Mouse (Mus musculus): ENCODE measurements around the gene Dgki. TPM values are rescaled to one million over a fixed set of nuclear protein-coding genes. Genes with fewer than 3 reads are reported as not detected.
A peak's percentile ranks its signal among the peaks of the same experiment; 100 is the strongest.

The Dgki gene
- polyA plus RNA-seq, 1 experiment from 2014 or later: 9.9 TPM

DNA sequence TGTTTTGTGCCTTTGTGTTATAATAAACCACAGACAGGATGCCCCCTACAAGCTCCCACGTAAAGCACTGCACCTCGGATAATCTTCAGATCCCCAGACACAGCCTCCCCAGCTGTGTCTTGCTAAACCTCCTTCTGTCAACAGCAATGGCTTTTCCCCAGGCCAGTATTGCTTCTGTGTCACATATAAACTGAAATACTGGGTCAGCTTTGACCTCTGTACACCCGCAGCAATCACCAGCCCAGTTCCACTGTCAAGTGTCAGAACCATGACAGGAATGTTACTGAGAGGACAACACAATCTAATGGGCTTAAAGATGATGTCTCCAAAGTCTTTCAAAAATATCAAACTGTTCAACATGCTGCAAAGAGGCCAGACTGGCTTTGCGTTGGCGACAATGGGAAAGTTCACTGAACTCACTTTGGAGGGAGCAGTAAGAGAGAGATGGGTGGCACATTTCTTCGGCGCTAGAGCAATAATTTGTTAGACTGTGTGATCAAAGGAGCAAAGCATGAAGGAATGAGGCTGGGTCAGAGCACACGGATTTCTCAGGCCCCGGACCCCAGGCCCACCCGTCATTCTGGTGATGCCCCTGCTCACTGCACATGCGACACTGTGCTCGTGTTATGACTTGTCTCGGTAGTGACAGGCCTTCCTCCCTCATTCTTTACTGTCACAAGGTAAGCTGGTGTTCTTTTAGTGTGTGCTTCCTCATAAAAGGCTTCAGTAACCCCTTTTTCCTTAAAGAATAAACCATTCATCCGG lies 230.0 kb downstream of the Dgki start:
- Histone ChIP-seq H3K27ac (replicated peaks) (no peak overlapping the region), H3K9ac (replicated peaks) (no peak overlapping the region)

DNA sequence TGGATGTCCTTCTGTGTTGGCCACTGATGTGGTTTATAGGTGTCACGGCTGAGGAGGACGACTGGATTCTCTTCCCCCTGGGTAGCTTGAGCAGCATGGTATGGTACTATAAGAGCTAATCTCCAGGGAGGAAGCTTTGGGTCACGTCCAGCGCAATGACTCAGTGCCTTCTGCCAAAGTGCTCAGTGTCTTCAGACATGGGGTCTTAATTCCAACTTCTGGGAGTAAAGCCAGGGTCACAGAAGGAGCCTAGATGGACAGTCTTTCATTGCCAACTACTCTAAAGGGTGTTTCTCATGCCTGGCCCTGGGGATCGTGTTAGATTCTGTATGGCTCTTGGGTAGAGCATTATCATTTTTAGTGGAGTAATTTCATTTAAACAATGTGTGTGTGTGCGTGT lies 231.2 kb downstream of the Dgki start:
- Histone ChIP-seq H3K4me1 (0 out of 2 replicates have a peak, but pooled peaks cover 3% of the 10 kb centered on the region), H3K36me3 (no peaks in the 10 kb centered on the region), H3K4me3 (no peak overlapping the region), H3K9me3 (no peaks in the 10 kb centered on the region), H3K4me2 (replicated peaks) (no peak overlapping the region), H3K27ac (replicated peaks) (no peak overlapping the region), H3K9ac (replicated peaks) (no peak overlapping the region), H3K27me3 (no peaks in the 10 kb centered on the region)
- WGBS: 85% methylated on average over 6 of the region's 6 CpGs
- ATAC-seq (replicated peaks): no peak

More for the DNA sequence above, 230.0 kb downstream of the Dgki start:
- Histone ChIP-seq H3K36me3 (no peaks in the 10 kb centered on the region), H3K4me1 (no peaks in the 10 kb centered on the region), H3K27me3 (no peaks in the 10 kb centered on the region), H3K4me3 (no peak overlapping the region), H3K4me2 (replicated peaks) (no peak overlapping the region), H3K9me3 (no peaks in the 10 kb centered on the region)
- 75% methylated on average over 14 of the region's 14 CpGs for WGBS
- no peak for ATAC-seq (replicated peaks)

DNA sequence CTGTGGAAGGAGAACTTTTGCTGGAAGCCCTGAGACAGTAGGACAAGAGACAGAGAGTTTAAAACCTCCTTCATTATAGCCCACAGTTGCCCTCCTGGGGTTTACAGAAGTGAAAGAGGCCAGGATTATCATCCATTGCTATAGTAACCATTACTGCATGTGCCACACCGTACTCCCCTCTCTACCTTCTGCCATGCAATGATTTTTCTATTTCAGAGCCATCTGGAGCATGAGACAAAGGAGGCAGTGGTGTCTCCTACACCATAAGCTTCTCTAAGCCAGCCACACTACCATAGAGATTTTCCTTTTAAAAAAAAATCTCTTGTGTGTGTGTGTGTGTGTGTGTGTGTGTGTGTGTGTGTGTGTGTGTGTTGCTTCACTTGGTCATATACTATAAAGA lies 232.6 kb downstream of the Dgki start:
- H3K4me2 ChIP-seq (replicated peaks): no peak overlapping the region
- no peaks in the 10 kb centered on the region for H3K36me3 ChIP-seq
- no peak overlapping the region for H3K27ac ChIP-seq (replicated peaks)
- H3K9ac ChIP-seq (replicated peaks): no peak overlapping the region
- H3K4me1 ChIP-seq: 0 out of 2 replicates have a peak, but pooled peaks cover 3% of the 10 kb centered on the region
- no peaks in the 10 kb centered on the region for H3K9me3 ChIP-seq
- 37% methylated on average over 1 of the region's 1 CpGs for WGBS
- no peaks in the 10 kb centered on the region for H3K27me3 ChIP-seq
- no peak overlapping the region for H3K4me3 ChIP-seq
- ATAC-seq (replicated peaks): no peak

DNA sequence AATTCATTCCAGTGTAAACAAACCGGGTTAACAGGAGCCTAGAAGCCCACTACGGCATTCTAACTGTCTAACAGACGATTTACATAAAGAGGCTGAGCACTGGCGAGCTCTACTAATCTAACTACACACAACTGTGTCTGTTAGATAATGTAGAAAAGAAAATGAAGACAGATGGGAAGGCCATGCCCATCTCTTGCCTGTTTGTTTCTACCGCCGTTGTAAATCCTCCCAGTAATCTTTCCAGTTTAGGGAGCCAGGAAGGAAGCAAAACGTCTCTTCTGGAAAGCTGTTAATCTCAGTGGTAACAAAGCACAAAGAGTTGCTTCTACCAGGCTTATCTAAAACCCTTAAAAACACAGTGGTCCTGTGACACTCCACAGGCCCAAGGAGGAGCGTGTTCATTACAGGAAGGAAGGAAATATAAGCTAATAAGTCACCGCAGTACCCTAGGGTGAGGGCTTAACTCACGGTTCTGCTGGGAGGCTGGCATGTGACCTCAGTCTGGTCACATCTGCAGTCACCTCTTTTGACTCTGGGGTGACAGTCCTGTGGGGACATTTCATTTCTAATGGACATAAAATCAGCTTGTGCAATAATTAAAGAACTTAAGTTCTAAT lies 235.7 kb downstream of the Dgki start:
- no peak overlapping the region for H3K27ac ChIP-seq (replicated peaks)
- no peaks in the 10 kb centered on the region for H3K27me3 ChIP-seq
- H3K4me1 ChIP-seq: 0 out of 2 replicates have a peak, but pooled peaks cover 3% of the 10 kb centered on the region
- no peaks in the 10 kb centered on the region for H3K9me3 ChIP-seq
- no peak overlapping the region for H3K9ac ChIP-seq (replicated peaks)
- no peak overlapping the region for H3K4me3 ChIP-seq
- no peak overlapping the region for H3K4me2 ChIP-seq (replicated peaks)
- ATAC-seq (replicated peaks): no peak
- WGBS: 65% methylated on average over 10 of the region's 10 CpGs
- H3K36me3 ChIP-seq: no peaks in the 10 kb centered on the region

DNA sequence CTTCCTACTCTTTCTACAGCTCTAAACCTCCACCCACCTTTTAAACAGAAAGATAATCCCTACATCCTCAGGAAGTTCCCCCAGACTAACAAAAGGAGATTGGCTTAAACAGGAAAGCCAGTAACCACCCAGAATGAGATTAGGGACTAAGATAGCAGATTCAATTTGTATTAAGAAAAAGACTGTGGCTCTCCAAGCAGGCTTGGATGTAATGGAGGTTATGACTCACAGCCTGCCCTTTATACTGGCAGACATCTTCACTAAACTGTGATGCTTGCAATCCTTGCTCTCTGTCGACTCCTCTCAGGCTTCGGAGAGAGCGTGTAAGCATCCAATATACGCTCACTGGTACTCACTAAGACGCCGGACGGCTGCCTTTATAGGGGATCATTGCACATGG lies 236.7 kb downstream of the Dgki start:
- H3K9me3 ChIP-seq: no peaks in the 10 kb centered on the region
- H3K9ac ChIP-seq (replicated peaks): no peak overlapping the region
- no peaks in the 10 kb centered on the region for H3K27me3 ChIP-seq
- H3K4me3 ChIP-seq: no peak overlapping the region
- WGBS: 93% methylated on average over 7 of the region's 7 CpGs
- H3K36me3 ChIP-seq: no peaks in the 10 kb centered on the region
- ATAC-seq (replicated peaks): no peak
- H3K27ac ChIP-seq (replicated peaks): no peak overlapping the region
- 0 out of 2 replicates have a peak, but pooled peaks cover 3% of the 10 kb centered on the region for H3K4me1 ChIP-seq
- H3K4me2 ChIP-seq (replicated peaks): no peak overlapping the region

DNA sequence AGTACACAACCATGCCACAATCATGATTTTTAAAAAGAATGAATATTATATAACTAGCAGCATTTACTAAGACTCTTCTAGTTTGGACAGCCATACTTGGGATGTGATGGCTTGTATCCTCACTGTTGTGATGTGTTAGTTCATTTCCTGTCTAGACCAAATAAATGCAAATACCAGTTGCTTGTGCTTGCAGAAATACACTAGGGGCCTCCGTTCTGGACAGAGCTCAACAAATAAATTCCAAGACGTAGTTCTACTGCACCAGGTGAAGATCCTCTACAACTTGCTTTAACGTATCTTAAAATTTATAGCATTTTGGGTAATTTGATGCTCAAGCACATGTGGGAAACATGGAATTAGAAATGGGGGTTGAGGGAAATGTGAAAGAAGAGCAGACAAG lies 239.9 kb downstream of the Dgki start:
- Histone ChIP-seq H3K9ac (replicated peaks) (no peak overlapping the region), H3K4me2 (replicated peaks) (no peak overlapping the region), H3K27ac (replicated peaks) (no peak overlapping the region), H3K4me3 (no peak overlapping the region), H3K9me3 (no peaks in the 10 kb centered on the region), H3K4me1 (0 out of 2 replicates have a peak, but pooled peaks cover 3% of the 10 kb centered on the region), H3K27me3 (no peaks in the 10 kb centered on the region), H3K36me3 (no peaks in the 10 kb centered on the region)
- WGBS: 94% methylated on average over 3 of the region's 3 CpGs
- ATAC-seq (replicated peaks): no peak

DNA sequence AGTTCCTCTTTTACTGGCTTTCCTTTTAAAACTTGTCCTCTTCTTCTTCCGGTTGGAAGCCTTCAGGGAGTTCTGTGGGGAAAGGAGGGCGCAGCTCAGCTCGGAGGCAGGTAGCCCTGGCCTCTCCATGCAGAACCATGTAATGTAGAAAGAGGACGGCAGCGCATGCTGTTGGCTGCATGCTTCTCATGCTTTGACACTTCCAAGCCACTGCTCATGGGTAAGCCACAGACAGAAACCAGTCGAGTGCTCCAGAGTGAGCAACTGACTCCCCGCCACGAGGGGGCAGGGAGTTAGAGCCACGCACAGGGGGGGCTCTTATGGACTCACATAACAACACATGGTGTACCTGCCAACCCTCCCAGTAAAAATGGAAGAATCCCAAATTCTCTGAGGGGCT lies 242.0 kb downstream of the Dgki start:
- no peak overlapping the region for H3K4me3 ChIP-seq
- H3K36me3 ChIP-seq: no peaks in the 10 kb centered on the region
- no peak overlapping the region for H3K4me2 ChIP-seq (replicated peaks)
- no peaks in the 10 kb centered on the region for H3K27me3 ChIP-seq
- H3K9me3 ChIP-seq: no peaks in the 10 kb centered on the region
- 93% methylated on average over 9 of the region's 9 CpGs for WGBS
- no peak for ATAC-seq (replicated peaks)
- no peak overlapping the region for H3K9ac ChIP-seq (replicated peaks)
- H3K27ac ChIP-seq (replicated peaks): no peak overlapping the region
- H3K4me1 ChIP-seq: no peaks in the 10 kb centered on the region

DNA sequence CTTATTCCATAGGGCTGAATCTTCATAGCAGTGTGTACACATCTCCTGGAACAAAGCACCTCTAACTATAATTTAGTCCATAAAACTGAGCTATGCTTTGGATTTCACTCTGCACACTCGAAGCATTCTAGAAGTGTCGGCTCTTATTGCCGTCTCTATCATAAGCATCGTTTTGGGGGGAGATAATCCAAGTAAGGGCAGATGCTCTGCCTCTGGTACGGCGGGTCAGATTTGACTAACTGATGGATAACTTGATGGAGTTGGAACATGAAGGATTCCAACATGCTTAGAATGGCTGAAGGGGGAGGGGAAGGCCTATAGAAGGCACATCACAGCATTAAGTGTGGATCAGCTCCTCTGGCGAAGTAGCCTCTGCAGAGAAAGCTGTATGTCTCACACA lies 242.4 kb downstream of the Dgki start:
- no peak overlapping the region for H3K27ac ChIP-seq (replicated peaks)
- H3K4me2 ChIP-seq (replicated peaks): no peak overlapping the region

DNA sequence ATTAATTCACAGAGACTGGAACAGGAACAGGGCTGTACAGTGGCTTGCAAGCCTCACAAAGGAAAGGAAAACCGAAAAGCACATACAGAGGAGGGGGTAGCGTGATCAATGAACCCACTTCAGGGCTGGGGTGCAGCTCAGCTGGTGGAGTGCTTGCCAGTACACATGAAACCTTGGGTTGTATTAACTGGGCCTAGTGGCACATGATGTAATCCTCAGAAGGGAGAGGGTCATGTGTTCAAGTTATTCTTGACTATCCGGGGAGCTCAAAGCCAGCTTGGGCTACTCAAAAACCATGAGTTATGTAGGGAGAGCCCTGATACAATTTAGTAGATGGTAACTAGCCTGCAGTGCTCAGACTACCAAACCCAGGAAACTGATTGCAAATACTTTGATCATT lies 244.3 kb downstream of the Dgki start:
- no peak for ATAC-seq (replicated peaks)
- H3K4me1 ChIP-seq: no peaks in the 10 kb centered on the region
- no peak overlapping the region for H3K9ac ChIP-seq (replicated peaks)
- H3K9me3 ChIP-seq: no peaks in the 10 kb centered on the region
- no peak overlapping the region for H3K27ac ChIP-seq (replicated peaks)
- H3K4me3 ChIP-seq: no peak overlapping the region
- 85% methylated on average over 3 of the region's 3 CpGs for WGBS
- H3K36me3 ChIP-seq: no peaks in the 10 kb centered on the region
- no peaks in the 10 kb centered on the region for H3K27me3 ChIP-seq
- H3K4me2 ChIP-seq (replicated peaks): no peak overlapping the region

More for the DNA sequence above, 242.4 kb downstream of the Dgki start:
- no peak overlapping the region for H3K4me3 ChIP-seq
- no peaks in the 10 kb centered on the region for H3K9me3 ChIP-seq
- H3K36me3 ChIP-seq: no peaks in the 10 kb centered on the region
- no peaks in the 10 kb centered on the region for H3K27me3 ChIP-seq
- WGBS: 96% methylated on average over 7 of the region's 7 CpGs
- no peaks in the 10 kb centered on the region for H3K4me1 ChIP-seq
- no peak overlapping the region for H3K9ac ChIP-seq (replicated peaks)
- no peak for ATAC-seq (replicated peaks)

DNA sequence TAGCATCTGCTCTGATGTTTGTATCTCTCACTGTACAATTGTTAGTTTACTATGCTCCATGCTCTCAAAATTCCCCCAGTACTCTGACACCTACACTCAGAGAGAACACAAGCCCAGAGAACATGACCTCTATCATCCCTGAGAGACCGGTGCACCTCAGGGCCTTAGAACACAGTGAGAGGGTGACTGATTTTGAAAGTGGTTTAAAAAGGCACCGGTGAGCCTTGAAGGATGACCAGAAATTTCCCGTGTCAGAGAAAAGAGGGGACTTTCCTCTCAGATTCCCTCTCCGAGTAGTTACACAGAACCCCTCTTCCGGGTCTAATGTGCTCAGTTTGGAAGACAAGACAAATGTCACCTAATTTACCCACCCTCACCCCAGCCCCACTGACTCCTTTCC lies 244.9 kb downstream of the Dgki start:
- H3K27ac ChIP-seq (replicated peaks): no peak overlapping the region
- no peak for ATAC-seq (replicated peaks)
- no peaks in the 10 kb centered on the region for H3K9me3 ChIP-seq
- H3K4me2 ChIP-seq (replicated peaks): no peak overlapping the region
- no peaks in the 10 kb centered on the region for H3K4me1 ChIP-seq
- no peak overlapping the region for H3K4me3 ChIP-seq
- H3K9ac ChIP-seq (replicated peaks): no peak overlapping the region
- 89% methylated on average over 5 of the region's 5 CpGs for WGBS
- no peaks in the 10 kb centered on the region for H3K36me3 ChIP-seq
- H3K27me3 ChIP-seq: no peaks in the 10 kb centered on the region

DNA sequence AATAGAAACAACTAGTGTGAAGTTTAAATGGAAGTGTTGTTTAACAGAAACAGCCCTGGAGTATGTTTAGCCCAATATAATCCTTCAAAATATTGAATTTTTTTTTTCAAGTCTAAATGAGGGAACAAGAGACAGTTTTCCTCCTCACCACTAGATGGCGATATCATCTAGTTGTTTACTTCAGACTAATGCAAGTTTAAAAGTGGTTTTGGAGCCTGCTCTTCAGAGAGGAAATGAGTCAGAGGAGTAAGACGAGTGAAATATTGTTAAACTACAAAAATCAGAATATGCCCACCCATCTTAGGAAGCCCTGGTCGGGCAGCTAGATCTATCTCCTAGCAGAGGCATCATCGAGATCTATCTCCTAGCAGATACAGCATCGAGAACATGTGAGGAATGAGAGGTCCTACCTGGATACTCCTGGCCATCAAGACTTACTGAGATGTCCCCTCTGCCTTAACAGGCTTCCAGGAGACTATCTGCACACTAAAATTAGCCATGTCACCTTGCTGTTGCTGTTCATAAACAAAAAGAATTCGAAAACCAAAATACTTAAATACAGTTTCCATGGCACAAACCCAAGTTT lies 245.5 kb downstream of the Dgki start:
- no peaks in the 10 kb centered on the region for H3K4me1 ChIP-seq
- no peaks in the 10 kb centered on the region for H3K27me3 ChIP-seq
- 50% methylated on average over 6 of the region's 6 CpGs for WGBS
- H3K4me2 ChIP-seq (replicated peaks): no peak overlapping the region
- H3K4me3 ChIP-seq: no peak overlapping the region
- H3K27ac ChIP-seq (replicated peaks): no peak overlapping the region
- ATAC-seq (replicated peaks): peak; percentile 32
- H3K9me3 ChIP-seq: no peaks in the 10 kb centered on the region
- no peaks in the 10 kb centered on the region for H3K36me3 ChIP-seq
- H3K9ac ChIP-seq (replicated peaks): no peak overlapping the region

DNA sequence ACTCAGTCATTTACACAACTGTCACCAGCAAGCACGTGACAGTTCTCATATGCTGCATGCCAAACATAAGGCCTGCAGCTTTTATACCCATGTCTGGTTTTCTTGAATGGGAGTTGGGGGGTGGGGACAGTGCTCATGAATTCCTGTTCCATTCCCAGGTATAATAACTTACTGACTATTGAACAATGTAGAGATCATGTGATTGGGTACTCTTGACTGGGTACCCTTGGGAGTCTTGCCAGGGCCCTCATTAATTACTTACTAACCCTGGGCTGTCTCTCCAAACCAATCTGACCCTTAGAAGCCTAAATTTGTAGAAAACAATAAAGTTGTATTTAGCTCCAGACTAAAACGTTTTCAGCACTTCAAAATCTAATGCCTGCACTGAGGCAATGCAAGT lies 246.6 kb downstream of the Dgki start:
- ATAC-seq (replicated peaks): no peak
- 62% methylated on average over 2 of the region's 2 CpGs for WGBS

More for the DNA sequence above, 246.6 kb downstream of the Dgki start:
- H3K9me3 ChIP-seq: no peaks in the 10 kb centered on the region
- H3K27ac ChIP-seq (replicated peaks): no peak overlapping the region
- no peak overlapping the region for H3K4me2 ChIP-seq (replicated peaks)
- no peak overlapping the region for H3K9ac ChIP-seq (replicated peaks)
- no peaks in the 10 kb centered on the region for H3K36me3 ChIP-seq
- no peaks in the 10 kb centered on the region for H3K4me1 ChIP-seq
- no peaks in the 10 kb centered on the region for H3K27me3 ChIP-seq
- H3K4me3 ChIP-seq: no peak overlapping the region
